Mouse (Mus musculus): ENCODE data around the gene Trove2.
"Not testable (repeated sequence)": the region's sequence is repeated elsewhere in the genome, so short reads cannot be mapped to it uniquely, and the experiment has no call there.

Gene Trove2

GRCm38 (mm10) chr1:143738811-143739210, 38.1 kb downstream of the Trove2 start:
- no peak for DNase-seq

- DNase-seq = no peak
Observed at GRCm38 (mm10) chr1:143733914-143734410, 42.9 kb downstream of the Trove2 start.

GRCm38 (mm10) chr1:143731691-143732090, 45.2 kb downstream of the Trove2 start:
- DNase-seq = no peak

GRCm38 (mm10) chr1:143730899-143731298, 46.0 kb downstream of the Trove2 start:
- no peak for DNase-seq

GRCm38 (mm10) chr1:143727701-143728445, 49.0 kb downstream of the Trove2 start:
- DNase-seq = no peak

DNA sequence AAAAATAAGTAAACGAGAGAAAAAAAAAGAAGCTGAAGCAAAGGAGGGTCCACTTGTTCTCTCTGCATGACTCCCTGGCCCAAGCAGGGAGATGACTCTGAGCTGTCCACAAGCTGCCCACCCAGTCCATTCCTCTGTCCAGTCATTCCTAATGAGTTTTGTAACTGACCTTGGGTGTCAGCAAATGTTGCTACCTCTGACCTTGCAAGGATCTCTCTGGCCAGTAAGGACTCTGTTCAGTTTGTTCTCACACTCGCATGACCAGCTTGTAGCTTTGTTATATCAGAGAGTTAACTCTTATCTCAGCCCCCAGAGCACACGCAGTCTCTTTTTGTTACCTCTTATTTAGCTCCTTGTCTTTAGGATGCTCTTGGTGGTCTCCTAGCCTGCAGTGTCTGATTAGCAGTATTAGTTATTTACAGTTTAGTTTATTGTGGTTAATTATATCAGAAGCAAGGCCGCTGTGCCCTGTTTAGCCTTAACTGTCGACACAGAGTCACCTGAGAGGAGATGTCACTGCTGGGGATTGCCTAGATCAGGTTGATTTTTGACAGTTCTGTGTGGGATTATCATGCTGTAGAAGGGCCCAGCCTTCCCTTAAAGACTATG, 52.3 kb downstream of the Trove2 start:
- DNase-seq = no peak

- DNase-seq = not testable (repeated sequence)
Observed at GRCm38 (mm10) chr1:143716038-143716437, 60.8 kb downstream of the Trove2 start, which contains the start of gene Glrx2. TSS of gene Glrx2 (plus strand) at chr1:143716338.

- no peak for DNase-seq
Observed at GRCm38 (mm10) chr1:143710627-143710976, 66.3 kb downstream of the Trove2 start.

- DNase-seq = no peak
Observed at GRCm38 (mm10) chr1:143709966-143710626, 66.8 kb downstream of the Trove2 start.

GRCm38 (mm10) chr1:143708361-143708760, 68.5 kb downstream of the Trove2 start:
- no peak for DNase-seq

GRCm38 (mm10) chr1:143707006-143707405, 69.9 kb downstream of the Trove2 start:
- no peak for DNase-seq

GRCm38 (mm10) chr1:143702741-143703262, 74.1 kb downstream of the Trove2 start, which contains the start of gene Cdc73:
TSS of gene Cdc73 (minus strand) at chr1:143702893.
- DNase-seq = peak; percentile 89

DNA sequence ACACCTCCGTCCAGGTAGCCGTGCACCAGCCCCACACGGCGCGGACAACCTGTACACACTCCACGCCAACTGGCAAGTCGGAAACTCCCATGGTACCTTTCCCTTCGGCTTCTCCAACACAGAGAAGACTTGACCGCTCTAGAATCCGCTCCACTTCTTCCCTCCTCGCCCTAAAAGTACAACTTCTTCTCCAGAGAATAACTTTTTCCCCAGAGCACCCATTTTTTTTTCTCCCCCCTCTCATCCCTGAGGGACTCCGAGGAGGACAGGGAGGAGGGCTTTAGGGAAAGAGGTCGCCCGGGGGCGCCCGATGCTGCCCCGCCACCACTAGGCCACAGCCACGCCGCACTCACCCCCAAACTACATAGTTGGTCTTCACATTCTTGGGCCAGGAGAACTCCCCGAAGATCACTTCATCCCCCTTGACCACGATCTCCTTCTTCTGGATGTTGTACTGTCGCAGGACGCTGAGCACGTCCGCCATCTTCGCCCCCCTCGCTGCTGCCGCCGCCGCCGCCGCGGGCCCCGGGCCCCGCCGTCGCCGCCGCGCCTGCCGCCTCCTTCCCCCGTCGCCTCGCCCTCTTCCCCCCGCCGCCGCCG, 74.6 kb downstream of the Trove2 start:
- DNase-seq = no peak

- no peak for DNase-seq
Observed at GRCm38 (mm10) chr1:143701736-143702135, 75.1 kb downstream of the Trove2 start.

Measured in right cerebral cortex, postnatal 14 days (tissue).